Mouse (Mus musculus): ENCODE data around the gene Tnfrsf19.
A peak's percentile ranks its signal among the peaks of the same experiment; 100 is the strongest.

- TF ChIP-seq CTCF (conservative IDR thresholded peaks at IDR 0.05; ENCODE audit: low read length) = no peak
- peak; percentile 80; the same call in 1 of the 2 replicates for TF ChIP-seq NANOG (IDR thresholded peaks at IDR 0.05; ENCODE audit: borderline replicate concordance, low read length)
Measured at GRCm38 (mm10) chr14:61046091-61046681, at the start of gene Tnfrsf19.

All from E14TG2a.4 (cell line).